Mouse (Mus musculus): ENCODE measurements around the gene Slc25a39.
"Not testable (repeated sequence)": the region's sequence is repeated elsewhere in the genome, so short reads cannot be mapped to it uniquely, and the experiment has no call there.

Slc25a39 gene

DNA sequence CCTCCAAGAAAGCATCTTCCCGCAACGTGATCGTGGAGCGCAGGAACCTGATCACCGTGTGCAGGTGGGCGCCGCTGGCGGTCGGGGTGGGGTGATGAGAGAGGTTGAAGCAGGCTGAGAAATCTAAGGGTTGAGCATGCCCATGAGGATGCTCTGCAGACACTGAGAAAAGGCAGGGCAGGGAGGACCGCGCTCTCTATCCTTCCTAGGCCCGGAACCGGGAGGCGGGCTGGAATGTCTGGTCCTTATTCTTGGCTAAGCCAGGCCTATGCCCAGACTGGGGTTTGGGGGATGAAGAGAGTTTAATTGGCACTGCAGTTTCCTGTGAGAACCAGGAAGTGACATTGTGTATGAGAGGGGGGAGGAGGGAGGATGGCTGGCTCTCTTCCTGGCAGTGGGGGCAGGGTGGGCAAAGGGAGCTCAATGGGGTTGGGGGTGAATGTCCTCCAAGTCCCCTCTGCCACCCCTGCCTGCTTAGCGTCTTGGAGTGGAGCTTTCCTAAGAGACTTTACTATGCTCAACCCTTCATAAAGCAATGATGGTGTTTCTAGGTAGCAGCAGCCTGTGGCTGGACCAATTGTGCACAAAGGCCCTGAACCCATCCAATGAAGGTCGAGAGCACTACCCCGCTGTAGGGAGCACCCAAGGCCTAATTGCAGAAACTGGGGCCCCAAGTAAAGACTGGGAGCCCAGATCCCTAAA is 13.9 kb downstream of the Slc25a39 start:
- peak; percentile 65 to 66 for DNase-seq

DNA sequence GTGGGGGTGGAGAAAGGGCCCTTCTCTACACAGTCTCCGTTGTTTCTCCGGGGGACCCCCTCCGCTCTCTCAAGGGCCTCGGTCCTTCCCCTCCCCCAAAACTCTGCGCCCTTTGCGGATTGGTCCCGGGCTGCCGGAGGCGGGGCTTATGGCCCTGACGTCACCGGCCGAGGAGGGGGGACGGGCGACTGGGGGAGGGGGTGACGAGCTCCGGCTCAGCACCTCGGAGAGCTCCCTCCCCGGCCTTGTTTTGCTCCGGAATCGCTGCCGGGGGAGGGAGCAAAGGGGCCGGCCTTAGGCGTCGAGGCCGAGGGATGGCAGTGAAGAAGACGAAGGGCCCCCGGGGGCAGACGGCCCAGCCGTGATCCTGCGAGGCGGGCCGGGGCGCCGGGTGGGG is 14.5 kb downstream of the Slc25a39 start, which contains the start of gene Rundc3a:
Gene Rundc3a (plus strand): TSS at position 166 of the 397 bp plus-strand sequence.
- DNase-seq, result peak; percentile 98

DNA sequence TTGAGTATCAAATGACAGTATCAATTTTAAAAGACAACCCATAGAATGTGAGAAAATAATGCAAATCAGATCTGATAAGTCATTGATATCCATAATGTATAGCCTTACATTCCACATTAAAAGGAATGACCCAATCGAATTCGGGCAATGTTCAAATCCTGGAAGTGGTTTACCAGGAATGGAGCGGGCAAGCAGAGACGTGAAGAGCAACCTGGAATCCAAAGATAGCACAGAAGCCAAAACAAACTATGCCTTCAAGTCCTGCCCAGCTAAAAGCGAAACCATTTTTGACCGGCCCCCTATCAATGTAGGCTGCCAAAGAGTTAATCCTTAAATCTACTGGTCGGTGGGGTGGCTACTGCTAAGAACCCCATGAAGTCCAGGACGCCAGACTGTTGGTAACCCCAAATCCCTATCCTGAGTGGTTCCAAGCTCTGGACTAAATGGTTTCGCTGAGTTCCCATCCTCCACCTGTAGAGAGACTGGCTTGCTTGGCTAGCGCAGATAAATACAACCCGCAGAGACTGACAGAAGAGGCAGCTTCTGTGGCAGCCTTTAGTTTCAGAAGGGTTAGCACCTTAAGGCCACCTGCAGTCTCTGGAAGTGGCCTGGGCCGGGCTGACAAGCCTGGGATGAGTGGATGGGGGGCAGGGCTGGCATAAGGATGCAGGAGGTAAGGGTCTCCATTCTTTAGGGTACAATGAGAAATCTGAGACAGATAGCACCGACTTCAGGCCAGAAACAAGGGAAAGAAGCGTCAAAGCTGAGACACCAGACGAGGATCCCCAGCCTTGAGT is 15.1 kb downstream of the Slc25a39 start:
- DNase-seq, result peak in 1 of 2 experiments; percentile 58

- DNase-seq, result not testable (repeated sequence)
These were observed 18.3 kb downstream of the Slc25a39 start for GRCm38 (mm10) chr11:102389436-102389835.

GRCm38 (mm10) chr11:102386121-102386520 is 21.6 kb downstream of the Slc25a39 start:
- DNase-seq, result no peak

GRCm38 (mm10) chr11:102385075-102385474 is 22.7 kb downstream of the Slc25a39 start:
- no peak for DNase-seq

GRCm38 (mm10) chr11:102384418-102384817 is 23.3 kb downstream of the Slc25a39 start:
- peak in 1 of 2 experiments; percentile 40 for DNase-seq

DNA sequence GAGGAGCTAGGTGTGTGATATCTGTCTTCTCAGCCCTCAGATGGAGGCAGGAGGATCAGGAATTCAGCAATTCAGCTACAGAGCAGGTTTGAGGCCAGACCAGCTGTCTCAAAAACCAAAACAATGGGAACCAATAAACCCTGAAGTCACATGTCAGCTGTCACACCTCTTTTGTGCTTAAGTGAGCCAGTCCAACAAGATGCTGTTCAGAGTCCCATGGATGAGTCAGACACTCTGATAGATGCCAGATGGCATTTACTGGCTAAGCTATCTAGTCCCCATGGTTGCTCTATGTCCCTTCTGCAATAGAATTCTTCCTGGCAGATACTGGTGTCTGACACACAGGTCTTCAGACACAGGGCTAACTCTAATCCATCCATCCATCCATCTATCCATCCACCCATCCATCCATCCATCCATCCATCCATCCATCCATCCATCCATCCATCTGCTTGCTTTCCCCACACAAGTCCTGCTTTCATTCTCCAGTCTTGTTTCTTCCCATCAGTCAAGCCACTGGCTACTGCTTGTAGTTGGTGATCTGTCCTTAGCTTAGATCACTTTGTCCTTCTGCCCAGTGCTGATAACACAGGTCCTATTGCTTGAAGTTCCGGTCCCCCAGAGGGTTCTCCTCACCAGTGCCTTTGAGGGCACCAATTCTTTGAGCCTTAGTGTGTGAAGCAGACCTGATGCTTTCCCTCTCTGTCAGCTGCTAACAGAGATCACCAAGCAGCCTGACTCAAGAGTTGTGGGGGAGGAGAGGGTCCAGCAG is 24.2 kb downstream of the Slc25a39 start:
- DNase-seq, result peak; percentile 50 to 63

DNA sequence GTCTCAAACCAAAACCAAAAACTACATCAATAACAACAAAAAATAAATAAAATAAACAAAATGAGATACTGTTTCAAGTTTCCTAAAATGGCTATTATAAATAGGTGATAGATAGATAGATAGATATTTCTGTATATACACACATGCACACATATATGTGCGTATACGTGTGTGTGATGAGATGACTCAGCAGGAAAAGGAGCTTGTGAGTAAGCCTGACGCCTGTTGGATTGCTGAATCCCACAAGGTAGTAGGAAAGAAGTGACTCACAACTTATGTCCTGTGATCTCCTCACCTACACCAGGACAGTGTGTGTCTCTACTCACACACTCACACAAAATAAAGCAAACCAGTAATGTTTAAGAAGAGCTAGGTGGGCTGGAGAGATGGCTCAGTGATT is 25.0 kb downstream of the Slc25a39 start:
- no peak for DNase-seq

GRCm38 (mm10) chr11:102381341-102382100 is 26.2 kb downstream of the Slc25a39 start:
- DNase-seq, result no peak

DNA sequence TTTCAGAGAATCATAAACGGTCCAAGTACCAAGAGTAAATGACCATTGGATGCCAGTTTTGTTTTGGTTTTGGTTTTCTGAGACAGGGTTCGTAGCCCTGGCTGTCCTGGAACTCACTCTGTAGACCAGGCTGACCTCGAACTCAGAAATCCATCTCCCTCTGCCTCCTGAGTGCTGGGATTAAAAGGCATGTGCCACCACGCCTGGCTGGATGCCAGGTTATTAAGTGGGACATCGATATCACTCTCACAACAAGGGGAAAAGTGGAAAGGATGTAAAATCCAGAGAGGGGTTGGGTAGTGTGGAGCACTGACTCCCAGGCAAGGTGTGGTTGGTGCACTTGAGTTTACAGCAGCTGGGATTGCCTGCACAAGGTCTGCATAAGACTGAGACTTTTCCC is 27.7 kb downstream of the Slc25a39 start:
- no peak for DNase-seq

GRCm38 (mm10) chr11:102377186-102377585 is 30.6 kb downstream of the Slc25a39 start:
- no peak for DNase-seq

GRCm38 (mm10) chr11:102376196-102376835 is 31.4 kb downstream of the Slc25a39 start:
- DNase-seq, result no peak

DNA sequence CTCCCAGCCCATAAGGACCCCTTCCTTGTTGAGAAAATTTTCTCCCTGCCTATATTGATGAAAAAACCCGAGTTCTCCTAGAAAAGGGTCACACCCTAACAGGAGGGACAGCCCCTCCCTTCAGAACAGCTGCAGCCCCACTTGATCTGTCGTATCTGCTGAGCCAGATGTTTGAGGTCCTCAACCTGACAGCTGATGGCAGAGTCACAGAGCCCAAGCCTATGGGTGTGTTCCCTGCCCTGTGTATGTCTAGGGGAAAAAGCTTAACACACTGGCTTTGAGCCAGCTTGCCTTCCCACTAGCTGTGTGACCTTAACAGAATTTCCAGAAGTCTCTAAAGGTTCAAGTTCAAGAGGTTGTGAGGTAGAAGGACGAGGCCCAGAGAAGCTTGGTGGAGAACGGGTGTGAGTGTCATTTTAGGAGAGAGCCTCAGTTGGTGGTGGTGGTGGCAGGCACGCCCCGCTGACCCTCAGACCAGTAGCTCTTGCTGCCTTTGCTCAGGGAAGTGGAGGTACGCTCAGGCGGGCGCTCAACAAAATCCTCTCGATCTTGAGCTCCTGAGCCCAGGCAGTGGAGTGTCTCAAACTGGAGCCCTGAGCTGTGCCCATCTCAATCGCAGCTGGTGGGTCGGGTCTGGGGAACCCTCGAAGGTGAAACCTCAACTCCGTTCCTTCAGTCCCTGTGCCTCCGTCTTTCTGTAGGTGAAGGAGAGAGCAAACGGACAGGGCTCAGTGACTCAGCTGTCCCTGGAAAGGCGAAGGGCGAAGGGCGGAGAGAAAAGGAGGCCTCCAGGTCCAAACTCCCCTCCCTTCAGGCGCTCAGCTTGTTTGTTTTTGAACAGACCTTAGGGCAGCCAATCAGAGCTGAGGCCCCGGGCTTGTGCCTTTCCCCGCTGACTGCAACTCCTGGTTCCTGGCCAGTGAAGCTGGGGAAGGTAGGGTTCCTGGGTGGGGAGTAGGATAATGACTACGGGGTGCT is 32.3 kb downstream of the Slc25a39 start:
- peak; percentile 74 to 87 for DNase-seq

DNA sequence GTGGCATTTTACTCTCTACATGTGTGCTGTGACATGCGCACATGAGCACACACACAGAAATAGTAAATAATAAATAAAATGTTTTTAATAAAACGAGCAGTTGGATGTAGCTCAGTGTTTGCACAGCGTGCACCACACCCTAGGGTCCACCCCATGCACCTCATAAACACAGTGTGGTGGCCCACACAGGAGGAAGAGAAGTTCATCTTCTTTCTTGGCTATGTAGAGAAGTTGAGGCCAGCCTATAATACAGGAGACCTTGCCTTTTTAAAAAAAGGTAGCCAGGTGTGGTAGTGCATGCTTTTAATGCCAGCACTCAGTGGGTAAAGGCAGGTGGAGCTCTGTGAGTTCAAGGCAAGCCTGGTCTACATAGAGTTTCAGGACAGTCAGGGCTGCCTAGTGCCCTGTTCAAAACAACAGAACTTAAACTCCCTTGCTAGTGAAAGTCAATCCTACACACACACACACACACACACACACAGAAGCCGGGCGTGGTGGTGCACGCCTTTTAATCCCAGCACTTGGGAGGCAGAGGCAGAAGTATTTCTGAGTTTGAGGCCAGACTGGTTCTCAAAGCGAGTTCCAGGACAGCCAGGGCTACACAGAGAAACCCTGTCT is 33.5 kb downstream of the Slc25a39 start:
- no peak for DNase-seq

DNA sequence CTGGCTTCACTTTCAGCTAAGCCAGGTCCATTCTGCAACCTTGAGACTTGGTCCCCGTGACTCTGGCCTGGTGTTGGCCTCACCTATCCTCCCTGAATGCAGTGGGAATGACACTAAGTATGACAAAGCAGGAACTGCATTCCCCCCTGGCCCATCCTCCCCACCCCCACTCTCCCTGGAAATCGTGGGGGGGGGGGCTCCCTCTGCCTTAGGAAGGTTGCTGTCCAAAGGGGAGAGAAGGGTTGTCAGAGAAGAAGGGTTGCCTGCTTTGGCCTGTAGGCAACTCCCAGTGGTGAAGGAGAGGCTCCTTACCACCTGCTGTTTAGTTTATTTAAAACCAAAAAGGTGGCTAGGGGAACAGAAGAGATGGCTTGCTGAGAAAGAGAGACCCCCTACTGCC is 34.1 kb downstream of the Slc25a39 start:
- DNase-seq, result no peak

DNA sequence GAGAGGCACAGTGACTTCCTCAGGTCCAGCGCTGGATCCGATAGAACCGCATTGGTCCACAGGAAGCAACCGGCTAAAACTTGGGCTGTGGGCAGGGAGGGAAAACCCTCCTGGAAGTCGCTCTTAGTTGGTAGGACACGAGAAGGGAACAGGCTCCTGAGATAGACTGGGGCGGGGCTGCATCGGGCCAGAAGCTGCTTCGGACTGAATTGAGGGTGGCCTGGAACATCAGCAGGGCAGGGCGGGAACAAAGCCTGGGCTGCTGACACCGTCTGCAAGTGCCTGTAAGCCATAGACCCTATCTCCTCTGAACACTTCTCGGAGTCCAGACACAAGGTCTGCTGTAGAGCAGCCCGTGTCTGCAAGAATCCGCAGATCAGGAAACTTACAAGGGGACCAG is 34.8 kb downstream of the Slc25a39 start:
- no peak for DNase-seq

DNA sequence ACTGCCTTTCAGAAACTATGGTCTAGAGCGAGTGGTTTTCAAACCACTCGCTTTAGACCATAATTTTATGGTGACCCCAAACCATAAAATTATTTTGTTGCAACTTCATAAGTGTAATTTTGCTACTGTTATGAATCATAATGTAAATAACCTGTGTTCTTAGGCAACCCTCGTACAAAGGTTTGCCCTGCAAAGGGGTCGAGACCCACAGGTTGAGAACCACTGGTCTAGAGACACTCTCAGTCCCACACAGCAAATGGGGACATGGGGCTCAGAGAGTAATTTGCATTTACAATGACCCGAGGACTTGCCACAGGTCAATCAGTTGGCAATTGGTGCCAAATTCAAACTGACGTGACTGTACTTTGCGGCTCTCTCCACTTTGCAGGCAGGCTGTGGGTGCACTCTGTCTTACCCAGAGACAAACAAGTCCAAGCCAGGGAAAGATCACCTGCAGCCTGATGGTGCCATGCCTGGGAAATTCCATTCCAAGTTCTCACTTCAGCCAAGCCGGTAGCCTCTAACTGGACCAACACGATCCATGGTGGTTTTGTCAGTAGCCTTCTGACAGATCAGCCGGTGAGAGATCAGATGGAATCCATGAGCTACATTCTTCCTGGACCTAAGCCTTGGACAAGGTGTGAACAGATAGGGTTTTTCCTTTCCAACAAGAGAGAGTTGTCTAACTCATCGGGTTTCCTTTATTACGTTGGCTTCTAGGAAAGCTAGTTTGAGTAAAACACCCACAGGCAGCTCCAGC is 35.6 kb downstream of the Slc25a39 start:
- no peak for DNase-seq

GRCm38 (mm10) chr11:102370285-102370684 is 37.5 kb downstream of the Slc25a39 start:
- DNase-seq, result no peak

- no peak for DNase-seq
These were observed 38.5 kb downstream of the Slc25a39 start for GRCm38 (mm10) chr11:102369263-102369662.
